Mouse (Mus musculus) embryonic fibroblast, embryonic 13.5 days (primary cell): ENCODE measurements around the gene Tspan13.

Experiments
- CTCF ChIP-seq: IDR thresholded peaks from 2 replicates; pipeline ENCODE4 v1.5.1; 2011; ENCODE audit warnings: mild to moderate bottlenecking, control low read depth, low read length, moderate library complexity, borderline replicate concordance; ENCODE audit not compliant: insufficient read depth
- POLR2A ChIP-seq: IDR thresholded peaks from 2 replicates; pipeline ENCODE4 v1.6.1; 2011; ENCODE audit warnings: low read depth, mild to moderate bottlenecking, control low read depth, low read length, moderate library complexity

DNA sequence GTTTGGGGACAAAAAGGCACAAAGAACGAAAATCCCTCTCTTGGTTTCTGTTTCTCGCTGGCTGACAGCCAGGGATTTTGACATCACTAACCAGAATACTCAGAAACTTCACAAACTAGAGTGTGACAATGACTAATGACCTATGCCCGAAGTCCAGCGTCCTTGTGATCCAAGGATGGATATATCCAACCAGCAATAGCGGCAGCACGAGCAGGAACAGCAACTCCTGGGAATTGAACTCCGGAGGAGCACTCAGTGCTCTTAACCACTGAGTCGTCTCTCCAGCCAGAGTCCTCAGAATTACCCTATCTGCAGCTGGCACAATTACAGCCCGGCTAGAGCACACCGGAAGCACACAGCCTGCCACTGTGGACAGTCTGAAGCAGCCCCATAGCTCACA lies 5.5 kb downstream of the Tspan13 start:
- TF ChIP-seq POLR2A (no peak), CTCF (no peak)
